Mouse (Mus musculus) limb, embryonic 14.5 days (tissue): ENCODE measurements around the gene Arhgap31. TPM values are rescaled to one million over a fixed set of nuclear protein-coding genes. Genes with fewer than 3 reads are reported as not detected.

Experiments
- ATAC-seq: fragments of 200-750 bp; cut with Nextera tagmentation; 2 replicates; pipeline ENCODE4 v1.8.0; 2017; ENCODE audit warnings: low read depth, moderate number of reproducible peaks, moderate TSS enrichment; ENCODE audit not compliant: low FRiP score
- DNase-seq: peaks from one replicate; pipeline ENCODE4 v3.0.0-alpha.2; 2015; ENCODE audit warnings: low spot score
- H3K27ac ChIP-seq: fragments of 300-500 bp; sonication (generic); replicated peaks from 2 replicates; pipeline ENCODE4 v1.5.1; 2014; ENCODE audit warnings: low read depth, mild to moderate bottlenecking, low read length, moderate library complexity, mixed read lengths
- H3K27me3 ChIP-seq: fragments of 300-500 bp; sonication (generic); 2 replicates; pipeline ENCODE4 v1.6.1; 2014; ENCODE audit warnings: low read length, mixed read lengths; ENCODE audit not compliant: control insufficient read depth, insufficient read depth
- H3K36me3 ChIP-seq: fragments of 300-500 bp; sonication (generic); 2 replicates; pipeline ENCODE4 v1.6.1; 2014; ENCODE audit warnings: mild to moderate bottlenecking, low read length, moderate library complexity, mixed read lengths; ENCODE audit not compliant: control insufficient read depth, insufficient read depth
- H3K4me1 ChIP-seq: fragments of 300-500 bp; sonication (generic); 2 replicates; pipeline ENCODE4 v1.6.1; 2014; ENCODE audit warnings: antibody characterized with exemption, low read length, mixed read lengths; ENCODE audit not compliant: control insufficient read depth, insufficient read depth
- H3K4me2 ChIP-seq: fragments of 300-500 bp; sonication (generic); replicated peaks from 2 replicates; pipeline ENCODE4 v1.6.1; 2014; ENCODE audit warnings: low read depth, mild to moderate bottlenecking, low read length, moderate library complexity; ENCODE audit not compliant: severe bottlenecking
- H3K4me3 ChIP-seq: fragments of 300-500 bp; sonication (generic); replicated peaks from 2 replicates; pipeline ENCODE4 v1.5.1; 2014; ENCODE audit warnings: low read length
- H3K9ac ChIP-seq: fragments of 300-500 bp; sonication (generic); 2 replicates; pipeline ENCODE4 v1.6.1; 2014; ENCODE audit warnings: mild to moderate bottlenecking, low read depth, low read length, moderate library complexity; ENCODE audit not compliant: severe bottlenecking
- H3K9me3 ChIP-seq: fragments of 300-500 bp; sonication (generic); 2 replicates; pipeline ENCODE4 v1.6.1; 2016; ENCODE audit warnings: low read length; ENCODE audit not compliant: control insufficient read depth
- POLR2A ChIP-seq: fragments of 200-500 bp; IDR thresholded peaks from 2 replicates; pipeline ENCODE4 v1.8.0; 2012; ENCODE audit warnings: inconsistent platforms, mild to moderate bottlenecking, moderate library complexity, borderline replicate concordance; ENCODE audit not compliant: insufficient read depth, insufficient read length; ENCODE audit errors: extremely low read depth
- WGBS: fragments of 180-500 bp; shearing (Covaris S2); extraction: QIAGEN DNeasy Blood & Tissue Kit; methylation state at CpG from one replicate; pipeline ENCODE4 v1.1.7; 2014; 5-methylcytosine and 5-hydroxymethylcytosine counted together
- polyA plus RNA-seq, 2 experiments: library from polyadenylated mRNA; depleted of rRNA in 1 of 2; stranded (reverse) in 1 of 2; unstranded in 1 of 2; fragments of >200 nt; fragmentation: Nextera tagmentation in 1 of 2; extraction: Ambion mirVana in 1 of 2; gene quantifications; 2 replicates each; pipeline versions ENCODE4 v1.2.1 to v1.2.3; 2012 to 2014

Arhgap31 gene
- polyA plus RNA-seq, 2 experiments = 15.0 to 18.1 TPM

DNA sequence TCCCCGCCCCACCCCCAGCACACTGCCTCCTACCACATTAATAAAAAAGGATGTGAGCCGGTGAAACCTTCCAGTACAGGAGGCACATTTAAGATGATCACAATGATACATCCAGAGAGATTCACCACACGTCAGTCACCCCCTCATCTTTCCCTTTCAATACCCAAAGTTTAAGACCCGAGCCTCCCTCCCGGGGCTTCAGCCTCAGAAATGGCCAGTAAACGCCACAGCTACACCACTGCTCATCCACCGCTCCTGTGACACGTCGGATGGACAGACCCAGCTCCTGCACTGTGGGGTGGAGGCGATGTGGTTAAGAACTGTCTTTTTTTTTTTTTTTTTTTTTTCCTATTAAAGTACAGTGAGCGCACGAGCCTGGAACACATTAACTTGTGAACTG, 969 bp downstream of the Arhgap31 start:
- ATAC-seq (peak; percentile 25), DNase-seq (no peak)
- no peaks in the 10 kb centered on the region for H3K9me3 ChIP-seq
- H3K4me3 ChIP-seq = peak overlapping the region; percentile 71
- H3K9ac ChIP-seq = peak overlapping the region; percentile 80
- H3K27ac ChIP-seq = peak overlapping the region; percentile 94; the same call in 1 of the 2 replicates
- no peak for TF ChIP-seq POLR2A
- peaks cover 9% of the 10 kb centered on the region for H3K4me1 ChIP-seq
- H3K36me3 ChIP-seq = peaks cover 5% of the 10 kb centered on the region; the same call in 1 of the 2 replicates
- no peaks in the 10 kb centered on the region for H3K27me3 ChIP-seq
- WGBS = 6% methylated on average over 12 of the region's 12 CpGs
- H3K4me2 ChIP-seq = peak overlapping the region; percentile 74

DNA sequence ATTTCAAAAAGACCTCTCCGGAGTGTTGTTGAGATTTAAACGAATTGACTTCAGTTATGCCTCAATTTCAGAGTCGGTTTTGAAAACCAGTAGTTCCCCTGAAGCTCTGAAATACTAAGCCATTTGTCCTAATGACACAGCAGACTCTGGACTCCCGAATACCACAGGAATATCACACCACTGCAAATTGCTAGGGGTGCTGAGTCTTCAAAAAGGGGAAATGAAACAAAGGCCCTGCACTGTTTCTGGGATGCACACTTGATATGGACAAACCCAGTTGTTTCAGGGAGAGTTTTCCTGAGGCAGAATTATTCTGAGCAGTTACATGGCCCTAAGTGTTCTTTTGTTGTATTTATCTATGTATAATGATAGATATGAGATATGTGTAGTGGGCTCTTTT, 1.8 kb downstream of the Arhgap31 start:
- no peak for ATAC-seq
- H3K4me3 ChIP-seq = peak overlapping the region; percentile 71
- no peaks in the 10 kb centered on the region for H3K9me3 ChIP-seq
- no peak overlapping the region for H3K27ac ChIP-seq
- no peak overlapping the region for H3K9ac ChIP-seq
- H3K4me2 ChIP-seq = peak overlapping the region; percentile 74
- H3K36me3 ChIP-seq = peaks cover 5% of the 10 kb centered on the region; the same call in 1 of the 2 replicates
- no peak for TF ChIP-seq POLR2A
- peaks cover 9% of the 10 kb centered on the region for H3K4me1 ChIP-seq
- DNase-seq = no peak
- H3K27me3 ChIP-seq = no peaks in the 10 kb centered on the region
- 35% methylated on average over 4 of the region's 4 CpGs for WGBS

DNA sequence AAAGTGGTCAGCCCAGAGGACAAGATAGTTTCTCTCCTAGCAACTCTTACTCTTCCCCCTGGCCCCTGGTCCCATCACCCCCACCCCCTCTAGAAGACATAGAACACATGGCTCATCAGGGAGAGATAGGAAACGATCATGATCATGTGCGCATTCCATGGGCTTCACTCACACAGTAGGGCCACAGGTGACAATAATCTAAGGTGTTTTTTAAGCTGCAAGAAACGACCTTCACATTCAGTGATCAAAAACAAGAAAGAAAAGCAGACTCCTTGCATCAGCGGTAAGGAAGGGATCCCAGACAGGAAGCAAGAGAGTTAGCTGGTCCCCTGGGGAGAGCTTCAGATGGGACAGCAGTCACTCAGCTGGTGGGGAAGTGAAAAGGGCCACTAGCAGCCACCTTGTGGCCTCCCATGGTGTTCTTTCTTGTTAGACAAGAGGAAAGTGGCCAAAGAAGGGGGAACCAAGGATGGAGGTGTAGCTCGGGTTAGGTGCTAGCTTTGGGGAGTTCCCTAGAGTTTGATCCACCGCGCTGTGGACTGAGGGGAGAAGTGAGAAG, 4.0 kb downstream of the Arhgap31 start:
- ATAC-seq = no peak
- TF ChIP-seq POLR2A = no peak

DNA sequence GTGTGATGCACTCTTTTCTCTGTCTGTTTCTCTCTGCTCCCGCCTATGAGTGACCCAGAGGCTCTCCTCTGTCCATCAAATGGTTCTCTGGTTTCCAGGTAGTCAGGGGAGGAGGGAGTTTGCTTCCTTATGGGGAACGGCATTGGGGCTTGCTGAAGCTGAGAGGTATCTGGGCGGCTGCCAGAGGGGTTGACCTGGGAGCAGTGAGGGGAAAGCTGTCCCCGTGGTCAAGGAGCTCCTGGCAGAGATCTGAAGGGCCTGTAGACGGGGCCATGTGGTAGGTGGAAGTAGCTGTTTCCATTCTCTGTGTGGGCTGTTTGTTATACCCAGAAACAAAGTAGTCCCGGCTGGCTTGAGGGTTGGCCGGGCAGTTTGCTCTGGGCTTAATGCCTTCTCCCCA, 6.3 kb downstream of the Arhgap31 start:
- no peak overlapping the region for H3K9ac ChIP-seq
- peaks cover 5% of the 10 kb centered on the region; the same call in 1 of the 2 replicates for H3K36me3 ChIP-seq
- no peaks in the 10 kb centered on the region for H3K9me3 ChIP-seq
- WGBS = 62% methylated on average over 7 of the region's 7 CpGs
- no peaks in the 10 kb centered on the region for H3K27me3 ChIP-seq
- no peak overlapping the region for H3K4me3 ChIP-seq
- no peak overlapping the region for H3K4me2 ChIP-seq
- no peak for ATAC-seq
- no peak for DNase-seq
- peaks cover 11% of the 10 kb centered on the region for H3K4me1 ChIP-seq
- no peak overlapping the region for H3K27ac ChIP-seq
- no peak for TF ChIP-seq POLR2A

More for the DNA sequence above, 4.0 kb downstream of the Arhgap31 start:
- WGBS = 62% methylated on average over 7 of the region's 7 CpGs
- no peaks in the 10 kb centered on the region for H3K9me3 ChIP-seq
- H3K4me1 ChIP-seq = peaks cover 7% of the 10 kb centered on the region
- H3K4me2 ChIP-seq = no peak overlapping the region
- H3K4me3 ChIP-seq = no peak overlapping the region
- DNase-seq = no peak
- no peak overlapping the region for H3K27ac ChIP-seq
- H3K27me3 ChIP-seq = no peaks in the 10 kb centered on the region
- H3K9ac ChIP-seq = no peak overlapping the region
- H3K36me3 ChIP-seq = peaks cover 5% of the 10 kb centered on the region; the same call in 1 of the 2 replicates

DNA sequence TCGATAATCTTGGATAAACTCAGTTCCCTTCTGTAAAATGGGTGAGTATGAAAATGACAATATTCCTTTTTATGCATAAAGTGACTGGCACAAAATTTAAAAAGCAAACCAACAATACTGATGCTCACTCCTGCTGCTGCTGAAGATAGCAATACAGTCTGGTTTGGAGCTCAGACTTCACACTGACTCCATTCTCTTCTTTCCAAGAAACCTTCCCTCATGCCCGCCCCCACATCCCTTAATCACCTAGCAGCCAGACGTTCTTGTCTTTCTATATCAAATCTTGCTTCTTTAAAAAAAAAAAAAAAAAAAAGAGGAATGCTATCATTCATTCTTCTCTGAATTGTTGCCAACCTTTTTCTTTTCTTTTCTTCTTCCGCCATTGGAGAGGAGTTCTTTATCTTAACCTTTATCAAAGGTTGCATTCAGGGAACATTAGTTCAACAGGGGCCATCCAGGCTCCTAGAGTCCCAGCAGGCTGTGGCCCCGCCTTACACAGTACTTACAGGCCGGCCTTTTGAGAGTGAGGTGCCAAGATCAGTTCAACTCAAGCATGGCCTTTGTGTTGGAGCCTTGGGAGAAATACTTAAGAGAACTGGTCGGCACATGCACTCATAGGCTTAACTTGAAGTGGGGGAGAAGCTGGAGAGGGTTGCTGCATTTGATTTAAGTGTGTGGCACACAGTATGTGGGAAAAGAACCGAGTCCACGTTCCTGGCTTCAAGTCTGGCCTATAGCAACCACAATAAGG, 7.4 kb downstream of the Arhgap31 start:
- DNase-seq (no peak), ATAC-seq (no peak)
- no peak overlapping the region for H3K4me3 ChIP-seq
- H3K4me1 ChIP-seq = peaks cover 18% of the 10 kb centered on the region
- H3K36me3 ChIP-seq = peaks cover 5% of the 10 kb centered on the region; the same call in 1 of the 2 replicates
- no peaks in the 10 kb centered on the region for H3K9me3 ChIP-seq
- no peak for TF ChIP-seq POLR2A
- no peak overlapping the region for H3K27ac ChIP-seq
- no peak overlapping the region for H3K4me2 ChIP-seq
- 74% methylated on average over 9 of the region's 9 CpGs for WGBS
- no peak overlapping the region for H3K9ac ChIP-seq
- no peaks in the 10 kb centered on the region for H3K27me3 ChIP-seq
